Mouse (Mus musculus): ENCODE data around the gene Nek3. TPM values are rescaled to one million over a fixed set of nuclear protein-coding genes. Genes with fewer than 3 reads are reported as not detected.

The Nek3 gene
- total RNA-seq (2014; rRNA removed; ENCODE audit: low replicate concordance) (1.2 and 3.8 TPM in 2 replicates), polyA plus RNA-seq (2015; fragmentation: Nextera tagmentation; extraction: Ambion mirVana) (2.7 and 3.4 TPM in 2 replicates)

DNA sequence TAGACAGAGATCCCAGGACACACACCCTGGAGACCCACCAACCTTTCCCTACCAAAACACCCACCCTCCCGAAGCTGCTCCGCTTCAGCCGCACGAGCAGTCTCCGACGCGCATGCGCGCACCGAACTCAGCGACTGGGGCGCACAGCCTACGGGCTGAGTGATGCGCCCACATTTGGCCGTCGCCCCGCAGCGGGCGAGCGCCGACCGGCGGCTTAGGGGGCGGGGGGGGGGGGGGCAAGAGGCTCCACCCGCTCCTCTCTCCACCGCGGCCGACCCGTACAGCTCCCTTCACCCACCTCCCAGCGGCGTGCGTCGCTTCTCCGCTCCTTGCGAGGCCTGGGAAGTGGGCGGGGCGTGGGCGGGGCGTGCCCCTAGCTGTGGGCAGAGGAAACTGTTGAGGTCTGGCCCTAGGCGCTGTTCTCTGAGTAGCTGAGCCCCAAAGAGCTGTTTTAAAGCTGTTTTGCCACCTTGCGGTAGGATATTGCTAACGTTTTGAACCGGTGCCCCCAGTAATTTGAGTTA lies at the start of gene Nek3:
Nek3 (minus strand) TSS at position 356 of the 524 bp plus-strand sequence.
- DNase-seq (ENCODE audit: low spot score), result peak; percentile 96
- H3K36me3 ChIP-seq (replicated peaks; ENCODE audit: control insufficient read depth, insufficient read depth, low read length), result peaks cover 24% of the 10 kb centered on the region
- no peaks in the 10 kb centered on the region for H3K9me3 ChIP-seq (replicated peaks; ENCODE audit: control insufficient read depth, low read length)
- no peak for TF ChIP-seq EP300 (IDR thresholded peaks at IDR 0.05; ENCODE audit: low read depth)
- TF ChIP-seq CTCF (IDR thresholded peaks at IDR 0.05; ENCODE audit: low read depth), result peak; percentile 70
- H3K4me2 ChIP-seq (ENCODE audit: low read depth, low read length), result peak within 1 kb of the TSS; percentile 77
- H3K9ac ChIP-seq (replicated peaks; ENCODE audit: low read depth, low read length), result peak within 1 kb of the TSS; percentile 56
- H3K27ac ChIP-seq (ENCODE audit: low read depth), result peak within 1 kb of the TSS; percentile 76
- H3K4me3 ChIP-seq (ENCODE audit: low read depth, low read length), result peak within 1 kb of the TSS; percentile 73
- H3K4me1 ChIP-seq (ENCODE audit: control insufficient read depth, insufficient read depth), result no peaks in the 10 kb centered on the region
- under 1% methylated on average over 41 of the region's 43 CpGs for WGBS
- peak; percentile 99 for ATAC-seq (ENCODE audit: insufficient read depth, low read depth)
- H3K27me3 ChIP-seq (ENCODE audit: control insufficient read depth, insufficient read depth, low read length), result no peaks in the 10 kb centered on the region

DNA sequence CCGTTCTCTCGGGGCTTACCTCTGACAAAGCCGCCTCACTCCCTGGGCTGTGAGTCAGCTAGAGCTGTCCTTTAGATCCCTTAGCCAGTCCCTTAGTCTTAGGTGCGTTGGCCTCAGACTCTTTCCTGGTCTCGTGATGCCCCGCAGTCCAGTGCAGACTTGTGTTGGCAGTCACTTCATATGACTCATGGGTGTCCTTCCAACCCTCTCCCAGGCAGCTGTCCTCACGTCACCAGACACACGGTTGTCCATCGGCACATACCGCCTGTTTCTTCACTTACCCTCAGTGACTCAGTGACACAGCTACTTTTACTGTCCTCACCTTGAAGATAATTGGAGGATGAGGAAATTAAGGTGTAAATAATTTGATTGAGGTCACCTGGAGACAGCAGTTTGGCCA lies 48.6 kb upstream of the Nek3 start:
- ATAC-seq (ENCODE audit: insufficient read depth, low read depth) (peak; percentile 58), DNase-seq (ENCODE audit: low spot score) (no peak)
- 78% methylated on average over 10 of the region's 10 CpGs for WGBS

GRCm38 (mm10) chr8:22209012-22209411 lies 42.8 kb upstream of the Nek3 start:
- Histone ChIP-seq H3K27ac (ENCODE audit: low read depth) (peak overlapping the region; percentile 71; the same call in 1 of the 2 replicates), H3K4me2 (ENCODE audit: low read depth, low read length) (no peak overlapping the region), H3K36me3 (replicated peaks; ENCODE audit: control insufficient read depth, insufficient read depth, low read length) (peaks cover 54% of the 10 kb centered on the region), H3K9me3 (replicated peaks; ENCODE audit: control insufficient read depth, low read length) (no peaks in the 10 kb centered on the region), H3K27me3 (ENCODE audit: control insufficient read depth, insufficient read depth, low read length) (no peaks in the 10 kb centered on the region), H3K4me1 (ENCODE audit: control insufficient read depth, insufficient read depth) (peaks cover 5% of the 10 kb centered on the region; the same call in 1 of the 2 replicates), H3K9ac (replicated peaks; ENCODE audit: low read depth, low read length) (no peak overlapping the region), H3K4me3 (ENCODE audit: low read depth, low read length) (no peak overlapping the region)
- DNase-seq (ENCODE audit: low spot score) (peak; percentile 68), ATAC-seq (ENCODE audit: insufficient read depth, low read depth) (peak; percentile 79)
- WGBS, result 16% methylated on average over 5 of the region's 5 CpGs
- peak; percentile 88 for TF ChIP-seq EP300 (IDR thresholded peaks at IDR 0.05; ENCODE audit: low read depth)
- TF ChIP-seq CTCF (IDR thresholded peaks at IDR 0.05; ENCODE audit: low read depth), result no peak

More for the DNA sequence above, 48.6 kb upstream of the Nek3 start:
- H3K9ac ChIP-seq (replicated peaks; ENCODE audit: low read depth, low read length), result no peak overlapping the region
- H3K9me3 ChIP-seq (replicated peaks; ENCODE audit: control insufficient read depth, low read length), result no peaks in the 10 kb centered on the region
- no peaks in the 10 kb centered on the region for H3K27me3 ChIP-seq (ENCODE audit: control insufficient read depth, insufficient read depth, low read length)
- no peak overlapping the region for H3K27ac ChIP-seq (ENCODE audit: low read depth)
- H3K4me3 ChIP-seq (ENCODE audit: low read depth, low read length), result no peak overlapping the region
- no peaks in the 10 kb centered on the region for H3K4me1 ChIP-seq (ENCODE audit: control insufficient read depth, insufficient read depth)
- TF ChIP-seq CTCF (IDR thresholded peaks at IDR 0.05; ENCODE audit: low read depth) (no peak), EP300 (IDR thresholded peaks at IDR 0.05; ENCODE audit: low read depth) (no peak)
- peaks cover 74% of the 10 kb centered on the region for H3K36me3 ChIP-seq (replicated peaks; ENCODE audit: control insufficient read depth, insufficient read depth, low read length)
- no peak overlapping the region for H3K4me2 ChIP-seq (ENCODE audit: low read depth, low read length)

GRCm38 (mm10) chr8:22207535-22207934 lies 41.3 kb upstream of the Nek3 start:
- Histone ChIP-seq H3K4me1 (ENCODE audit: control insufficient read depth, insufficient read depth) (peaks cover 5% of the 10 kb centered on the region; the same call in 1 of the 2 replicates), H3K9me3 (replicated peaks; ENCODE audit: control insufficient read depth, low read length) (no peaks in the 10 kb centered on the region), H3K27ac (ENCODE audit: low read depth) (peak overlapping the region; percentile 69; the same call in 1 of the 2 replicates), H3K4me3 (ENCODE audit: low read depth, low read length) (no peak overlapping the region), H3K9ac (replicated peaks; ENCODE audit: low read depth, low read length) (no peak overlapping the region), H3K4me2 (ENCODE audit: low read depth, low read length) (no peak overlapping the region), H3K27me3 (ENCODE audit: control insufficient read depth, insufficient read depth, low read length) (no peaks in the 10 kb centered on the region), H3K36me3 (replicated peaks; ENCODE audit: control insufficient read depth, insufficient read depth, low read length) (peaks cover 56% of the 10 kb centered on the region)
- ATAC-seq (ENCODE audit: insufficient read depth, low read depth) (no peak), DNase-seq (ENCODE audit: low spot score) (no peak)
- TF ChIP-seq EP300 (IDR thresholded peaks at IDR 0.05; ENCODE audit: low read depth) (no peak), CTCF (IDR thresholded peaks at IDR 0.05; ENCODE audit: low read depth) (no peak)
- WGBS, result 69% methylated on average over 4 of the region's 4 CpGs

GRCm38 (mm10) chr8:22199481-22199880 lies 33.2 kb upstream of the Nek3 start:
- Histone ChIP-seq H3K27ac (ENCODE audit: low read depth) (no peak overlapping the region), H3K4me1 (ENCODE audit: control insufficient read depth, insufficient read depth) (peaks cover 1% of the 10 kb centered on the region; the same call in 1 of the 2 replicates), H3K4me2 (ENCODE audit: low read depth, low read length) (no peak overlapping the region), H3K36me3 (replicated peaks; ENCODE audit: control insufficient read depth, insufficient read depth, low read length) (peaks cover 42% of the 10 kb centered on the region), H3K9ac (replicated peaks; ENCODE audit: low read depth, low read length) (no peak overlapping the region), H3K27me3 (ENCODE audit: control insufficient read depth, insufficient read depth, low read length) (no peaks in the 10 kb centered on the region), H3K9me3 (replicated peaks; ENCODE audit: control insufficient read depth, low read length) (no peaks in the 10 kb centered on the region), H3K4me3 (ENCODE audit: low read depth, low read length) (no peak overlapping the region)
- ATAC-seq (ENCODE audit: insufficient read depth, low read depth) (no peak), DNase-seq (ENCODE audit: low spot score) (no peak)
- WGBS, result 94% methylated on average over 8 of the region's 8 CpGs
- TF ChIP-seq CTCF (IDR thresholded peaks at IDR 0.05; ENCODE audit: low read depth) (no peak), EP300 (IDR thresholded peaks at IDR 0.05; ENCODE audit: low read depth) (no peak)
